Mouse (Mus musculus): Measurements from ENCODE around the gene A630095N17Rik. TPM values are rescaled to one million over a fixed set of nuclear protein-coding genes. Genes with fewer than 3 reads are reported as not detected.

A630095N17Rik gene
- total RNA-seq, 2 experiments from 2014 or later = not detected

Small RNAs within 50 kb of the gene (microRNA-seq; reads per million reads assigned to microRNA genes)
- gene Gm27943 = 0 reads per million in 2 experiments

Other genes starting within 250 kb of the A630095N17Rik start
- 1 to 10 TPM; 4.0 to 5.4 TPM for gene Nhej1, start 106.9 kb downstream of the A630095N17Rik start, total RNA-seq (2021)
- gene Slc23a3, start 98.2 kb downstream of the A630095N17Rik start, total RNA-seq (2021) = not detected
- gene Cnppd1, start 89.4 kb downstream of the A630095N17Rik start, total RNA-seq (2021) = 10 to 100 TPM; 20.1 to 22.3 TPM
- 10 to 100 TPM; 18.1 to 21.5 TPM for gene Retreg2, start 89.3 kb downstream of the A630095N17Rik start, total RNA-seq (2021)
- 10 to 100 TPM; 12.4 to 14.0 TPM for gene Zfand2b, start 63.5 kb downstream of the A630095N17Rik start, total RNA-seq (2021)
- gene Abcb6, start 51.7 kb downstream of the A630095N17Rik start, total RNA-seq (2021) = 10 to 100 TPM; 20.8 to 24.2 TPM
- gene Ankzf1, start 40.0 kb downstream of the A630095N17Rik start, total RNA-seq (2021) = 1 to 10 TPM; 6.8 to 9.4 TPM
- 10 to 100 TPM; 50.8 to 51.0 TPM for gene Atg9a, start 39.9 kb downstream of the A630095N17Rik start, total RNA-seq (2021)
- gene Glb1l, start 21.3 kb downstream of the A630095N17Rik start, total RNA-seq (2021) = 1 to 10 TPM; 6.5 to 8.6 TPM
- gene Stk16, start 21.3 kb downstream of the A630095N17Rik start, total RNA-seq (2021) = 10 to 100 TPM; 31.8 to 40.3 TPM
- gene Tuba4a, start 12.2 kb downstream of the A630095N17Rik start, total RNA-seq (2021) = 100 to 1,000 TPM; 490 to 573 TPM
- 10 to 100 TPM; 32.4 to 38.8 TPM for gene Dnajb2, start 4.3 kb upstream of the A630095N17Rik start, total RNA-seq (2021)
- under 1 TPM; 0.65 to 0.68 TPM for gene Ptprn, start 32.4 kb upstream of the A630095N17Rik start, total RNA-seq (2021)
- not detected for gene Resp18, start 46.3 kb upstream of the A630095N17Rik start, total RNA-seq (2021)
- 10 to 100 TPM; 51.0 to 53.8 TPM for gene Dnpep, start 85.9 kb upstream of the A630095N17Rik start, total RNA-seq (2021)
- 1,000 to 10,000 TPM; 1,482 to 1,503 TPM for gene Des, start 128.2 kb upstream of the A630095N17Rik start, total RNA-seq (2021)
- 100 to 1,000 TPM; 196 to 209 TPM for gene Speg, start 143.2 kb upstream of the A630095N17Rik start, total RNA-seq (2021)
- gene Gmppa, start 203.8 kb upstream of the A630095N17Rik start, total RNA-seq (2021) = 10 to 100 TPM; 35.6 to 39.7 TPM
- gene Asic4, start 218.3 kb upstream of the A630095N17Rik start, total RNA-seq (2021) = not detected
- 10 to 100 TPM; 22.2 to 32.0 TPM for gene Chpf, start 247.2 kb upstream of the A630095N17Rik start, total RNA-seq (2021)
- gene Tmem198, start 247.4 kb upstream of the A630095N17Rik start, total RNA-seq (2021) = under 1 TPM; 0.68 to 0.87 TPM

All from gastrocnemius, postnatal 10 days (tissue).